Mouse (Mus musculus) ES-E14 (cell line): ENCODE measurements at regions not wholly inside any gene's neighbourhood (a gene's known extent, or its start where the extent isn't known, plus 50 kb on each side); places are given as distances from the start of the nearest gene placed in this dataset.

Experiments
- DNase-seq: peaks from one replicate; pipeline ENCODE4 v3.0.0-alpha.2; 2013; ENCODE audit warnings: low read depth, low spot score
- H3K27ac ChIP-seq: 2 replicates; pipeline ENCODE4 v1.5.1; 2012; ENCODE audit warnings: low read depth, mild to moderate bottlenecking, low read length, moderate library complexity, mixed read lengths; ENCODE audit not compliant: poor library complexity, insufficient read depth, severe bottlenecking
- H3K36me3 ChIP-seq: 2 replicates; pipeline ENCODE4 v1.6.1; 2012; ENCODE audit warnings: mild to moderate bottlenecking, low read length, moderate library complexity, mixed read lengths; ENCODE audit not compliant: control insufficient read depth, poor library complexity, insufficient read depth, severe bottlenecking
- H3K4me1 ChIP-seq, 2 experiments: fragments of 150-350 bp in 1 of 2; sonication (generic) in 1 of 2; 2 replicates each; pipeline ENCODE4 v1.6.1; 2012; ENCODE audit warnings: low read length in 2 of 2, mild to moderate bottlenecking in 1 of 2, mixed read lengths in 1 of 2; ENCODE audit not compliant: control insufficient read depth in 2 of 2, insufficient read depth in 2 of 2, poor library complexity in 1 of 2
- H3K4me3 ChIP-seq, 2 experiments: fragments of 150-350 bp in 1 of 2; sonication (generic) in 1 of 2; 2 replicates each; pipeline ENCODE4 v1.5.1; 2012; ENCODE audit warnings: low read length in 2 of 2, low read depth in 1 of 2, mild to moderate bottlenecking in 1 of 2, mixed read lengths in 1 of 2; ENCODE audit not compliant: insufficient read depth in 1 of 2, poor library complexity in 1 of 2, severe bottlenecking in 1 of 2
- H3K9ac ChIP-seq: 2 replicates; pipeline ENCODE4 v1.6.1; 2012; ENCODE audit warnings: low read depth, mild to moderate bottlenecking, low read length, mixed read lengths; ENCODE audit not compliant: poor library complexity, insufficient read depth, severe bottlenecking
- H3K9me3 ChIP-seq: fragments of 150-350 bp; sonication (generic); 2 replicates; pipeline ENCODE4 v1.6.1; 2012; ENCODE audit warnings: low read depth, mild to moderate bottlenecking, low read length; ENCODE audit not compliant: control insufficient read depth, insufficient read depth
- CHD2 ChIP-seq: IDR thresholded peaks from 2 replicates; pipeline ENCODE4 v1.6.1; 2014; ENCODE audit warnings: mild to moderate bottlenecking, low read depth, low read length, inconsistent platforms
- HCFC1 ChIP-seq: IDR thresholded peaks from 2 replicates; pipeline ENCODE4 v1.6.1; 2012; ENCODE audit warnings: low read length, inconsistent platforms, borderline replicate concordance; ENCODE audit not compliant: insufficient read depth
- MAFK ChIP-seq: IDR thresholded peaks from 2 replicates; pipeline ENCODE4 v1.6.1; 2014; ENCODE audit warnings: mild to moderate bottlenecking, low read depth, low read length, inconsistent platforms; ENCODE audit not compliant: insufficient read depth
- ZC3H11A ChIP-seq: IDR thresholded peaks from 2 replicates; pipeline ENCODE4 v1.6.1; 2012; ENCODE audit warnings: low read depth, mild to moderate bottlenecking, inconsistent platforms, low read length, borderline replicate concordance
- ZNF384 ChIP-seq: IDR thresholded peaks from 2 replicates; pipeline ENCODE4 v1.6.1; 2012; ENCODE audit warnings: low read depth, low read length, inconsistent platforms
- in situ Hi-C, 2 experiments: fragments of 600-800 bp; cut with MboI; formaldehyde crosslinking; loops; one replicate each; pipeline ENCODE4 v1.15.1; 2025; ENCODE audit warnings: low sequenced_read_pairs in 2 of 2, inconsistent platforms in 1 of 2; ENCODE audit not compliant: unreplicated experiment in 2 of 2

GRCm38 (mm10) chr8:98860416-98860815 lies 555.9 kb downstream of the Cdh8 start:
- no peak overlapping the region for H3K4me3 ChIP-seq
- no peak overlapping the region for H3K27ac ChIP-seq
- H3K36me3 ChIP-seq: no peaks in the 10 kb centered on the region
- no peak overlapping the region for H3K9ac ChIP-seq
- H3K9me3 ChIP-seq: no peaks in the 10 kb centered on the region
- in situ Hi-C loops: no loop called here
- no peaks in the 10 kb centered on the region for H3K4me1 ChIP-seq
- no peak for TF ChIP-seq ZC3H11A
- TF ChIP-seq MAFK: no peak
- no peak for TF ChIP-seq HCFC1
- TF ChIP-seq CHD2: no peak
- TF ChIP-seq ZNF384: no peak
- no peak for DNase-seq

DNA sequence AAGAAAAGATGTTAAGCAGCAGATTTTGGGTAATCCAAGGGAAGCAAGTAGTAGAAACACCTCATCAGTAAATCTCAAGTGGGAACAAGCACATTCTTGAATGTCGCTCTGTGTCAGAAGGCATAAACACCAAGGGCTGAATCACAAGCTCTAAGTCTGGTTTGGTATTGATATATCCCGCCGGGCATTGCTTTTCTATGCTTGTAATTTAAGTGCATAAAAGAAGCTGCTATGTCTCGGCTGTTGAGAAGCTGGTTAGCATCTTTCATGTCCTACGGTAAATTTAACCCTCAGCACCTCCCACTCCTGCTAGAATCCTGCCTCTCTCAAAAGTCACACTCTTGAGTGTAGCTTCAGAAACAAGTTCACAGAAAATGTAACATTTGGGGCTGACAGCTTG lies 586.8 kb downstream of the Cdh8 start:
- DNase-seq: no peak
- H3K36me3 ChIP-seq: no peaks in the 10 kb centered on the region
- H3K9me3 ChIP-seq: no peaks in the 10 kb centered on the region
- H3K4me1 ChIP-seq: no peaks in the 10 kb centered on the region
- H3K9ac ChIP-seq: no peak overlapping the region
- no peak overlapping the region for H3K27ac ChIP-seq
- TF ChIP-seq ZC3H11A (no peak), HCFC1 (no peak), ZNF384 (no peak), CHD2 (no peak), MAFK (no peak)
- H3K4me3 ChIP-seq: no peak overlapping the region
- in situ Hi-C loops: no loop called here

- in situ Hi-C loops: no loop called here
- no peak for DNase-seq
Observed at GRCm38 (mm10) chr8:98829006-98829405, 587.3 kb downstream of the Cdh8 start.

GRCm38 (mm10) chr8:98811922-98812321 lies 604.3 kb downstream of the Cdh8 start:
- Histone ChIP-seq H3K27ac (no peak overlapping the region), H3K36me3 (no peaks in the 10 kb centered on the region), H3K4me1 (no peaks in the 10 kb centered on the region), H3K9ac (no peak overlapping the region), H3K9me3 (no peaks in the 10 kb centered on the region), H3K4me3 (no peak overlapping the region)
- no peak for DNase-seq
- TF ChIP-seq MAFK: no peak
- TF ChIP-seq HCFC1: no peak
- no peak for TF ChIP-seq CHD2
- no peak for TF ChIP-seq ZC3H11A
- TF ChIP-seq ZNF384: no peak
- in situ Hi-C loops: no loop called here

More at GRCm38 (mm10) chr8:98829006-98829405, 587.3 kb downstream of the Cdh8 start:
- Histone ChIP-seq H3K27ac (no peak overlapping the region), H3K9me3 (no peaks in the 10 kb centered on the region), H3K4me1 (no peaks in the 10 kb centered on the region), H3K4me3 (no peak overlapping the region), H3K36me3 (no peaks in the 10 kb centered on the region), H3K9ac (no peak overlapping the region)
- TF ChIP-seq ZNF384 (no peak), MAFK (no peak), HCFC1 (no peak), ZC3H11A (no peak), CHD2 (no peak)

DNA sequence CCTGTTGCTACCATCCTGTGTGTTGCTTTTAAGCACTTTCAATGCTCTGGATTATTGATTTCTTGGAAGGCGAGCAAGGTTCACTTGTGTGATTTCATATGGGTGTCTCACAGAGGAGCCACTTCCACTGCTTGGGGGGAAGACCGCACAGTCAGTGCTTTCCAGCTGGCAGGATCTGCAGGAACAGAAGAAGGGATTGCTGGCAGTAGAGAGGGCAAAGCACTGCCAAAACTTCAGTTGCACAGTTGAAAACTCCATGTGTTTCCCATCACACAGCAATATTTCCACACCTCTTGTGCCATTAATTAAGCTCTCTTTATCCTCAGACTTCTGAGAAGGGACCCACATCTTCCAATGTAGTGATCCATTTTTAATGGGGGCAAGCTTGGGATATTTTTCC lies 618.8 kb downstream of the Cdh8 start:
- no peak overlapping the region for H3K27ac ChIP-seq
- no peak for TF ChIP-seq ZNF384
- no peak for TF ChIP-seq HCFC1
- no peak for TF ChIP-seq CHD2
- TF ChIP-seq MAFK: no peak
- TF ChIP-seq ZC3H11A: no peak
- H3K9me3 ChIP-seq: no peaks in the 10 kb centered on the region
- H3K36me3 ChIP-seq: no peaks in the 10 kb centered on the region
- DNase-seq: no peak
- in situ Hi-C loops: no loop called here
- H3K9ac ChIP-seq: no peak overlapping the region
- no peak overlapping the region for H3K4me3 ChIP-seq
- no peaks in the 10 kb centered on the region for H3K4me1 ChIP-seq
